Mouse (Mus musculus): ENCODE measurements at regions not wholly inside any gene's neighbourhood (a gene's known extent, or its start where the extent isn't known, plus 50 kb on each side); places are given as distances from the start of the nearest gene placed in this dataset.
A peak's percentile ranks its signal among the peaks of the same experiment; 100 is the strongest.

GRCm38 (mm10) chr3:143713183-143713582 lies 491.8 kb downstream of the Lmo4 start:
- no peak for DNase-seq (ENCODE audit: low read depth, low spot score)

GRCm38 (mm10) chr3:143710805-143711469 lies 494.1 kb downstream of the Lmo4 start:
- DNase-seq (ENCODE audit: low read depth, low spot score) = no peak

- DNase-seq (ENCODE audit: low read depth, low spot score) = no peak
These were observed 498.3 kb downstream of the Lmo4 start for GRCm38 (mm10) chr3:143706679-143707078.

GRCm38 (mm10) chr3:143694817-143695216 lies 510.2 kb downstream of the Lmo4 start:
- no peak for DNase-seq (ENCODE audit: low read depth, low spot score)

GRCm38 (mm10) chr3:143685742-143686141 lies 519.3 kb downstream of the Lmo4 start:
- DNase-seq (ENCODE audit: low read depth, low spot score) = no peak

- DNase-seq (ENCODE audit: low read depth, low spot score) = no peak
These were observed 526.8 kb downstream of the Lmo4 start for GRCm38 (mm10) chr3:143678186-143678585.

GRCm38 (mm10) chr3:143674855-143675254 lies 530.2 kb downstream of the Lmo4 start:
- no peak for DNase-seq (ENCODE audit: low read depth, low spot score)

- DNase-seq (ENCODE audit: low read depth, low spot score) = no peak
These were observed 530.6 kb downstream of the Lmo4 start for GRCm38 (mm10) chr3:143674446-143674845.

GRCm38 (mm10) chr3:143662041-143662685 lies 542.9 kb downstream of the Lmo4 start:
- DNase-seq (ENCODE audit: low read depth, low spot score) = no peak

GRCm38 (mm10) chr3:143659421-143659978 lies 545.5 kb downstream of the Lmo4 start:
- no peak for DNase-seq (ENCODE audit: low read depth, low spot score)

GRCm38 (mm10) chr3:143647237-143647636 lies 557.8 kb downstream of the Lmo4 start:
- DNase-seq (ENCODE audit: low read depth, low spot score) = no peak

GRCm38 (mm10) chr3:143646836-143647235 lies 558.2 kb downstream of the Lmo4 start:
- no peak for DNase-seq (ENCODE audit: low read depth, low spot score)

GRCm38 (mm10) chr3:143633036-143633435 lies 572.0 kb downstream of the Lmo4 start:
- DNase-seq (ENCODE audit: low read depth, low spot score) = no peak

GRCm38 (mm10) chr3:143631183-143631582 lies 573.8 kb downstream of the Lmo4 start:
- no peak for DNase-seq (ENCODE audit: low read depth, low spot score)

GRCm38 (mm10) chr3:143624906-143625305 lies 580.1 kb downstream of the Lmo4 start:
- DNase-seq (ENCODE audit: low read depth, low spot score) = no peak

GRCm38 (mm10) chr3:143622275-143622674 lies 582.7 kb downstream of the Lmo4 start:
- DNase-seq (ENCODE audit: low read depth, low spot score) = no peak

GRCm38 (mm10) chr3:143619125-143619524 lies 585.9 kb downstream of the Lmo4 start:
- DNase-seq (ENCODE audit: low read depth, low spot score) = no peak

- DNase-seq (ENCODE audit: low read depth, low spot score) = no peak
These were observed 590.1 kb downstream of the Lmo4 start for GRCm38 (mm10) chr3:143614895-143615294.

GRCm38 (mm10) chr3:143614004-143614403 lies 591.0 kb downstream of the Lmo4 start:
- no peak for DNase-seq (ENCODE audit: low read depth, low spot score)

GRCm38 (mm10) chr3:143609673-143610072 lies 595.3 kb downstream of the Lmo4 start:
- no peak for DNase-seq (ENCODE audit: low read depth, low spot score)

GRCm38 (mm10) chr3:143599120-143599519 lies 605.9 kb downstream of the Lmo4 start:
- no peak for DNase-seq (ENCODE audit: low read depth, low spot score)

GRCm38 (mm10) chr3:143596949-143597593 lies 607.9 kb downstream of the Lmo4 start:
- peak; percentile 18 for DNase-seq (ENCODE audit: low read depth, low spot score)
